Mouse (Mus musculus): ENCODE results near the gene Mfap3l.

DNA sequence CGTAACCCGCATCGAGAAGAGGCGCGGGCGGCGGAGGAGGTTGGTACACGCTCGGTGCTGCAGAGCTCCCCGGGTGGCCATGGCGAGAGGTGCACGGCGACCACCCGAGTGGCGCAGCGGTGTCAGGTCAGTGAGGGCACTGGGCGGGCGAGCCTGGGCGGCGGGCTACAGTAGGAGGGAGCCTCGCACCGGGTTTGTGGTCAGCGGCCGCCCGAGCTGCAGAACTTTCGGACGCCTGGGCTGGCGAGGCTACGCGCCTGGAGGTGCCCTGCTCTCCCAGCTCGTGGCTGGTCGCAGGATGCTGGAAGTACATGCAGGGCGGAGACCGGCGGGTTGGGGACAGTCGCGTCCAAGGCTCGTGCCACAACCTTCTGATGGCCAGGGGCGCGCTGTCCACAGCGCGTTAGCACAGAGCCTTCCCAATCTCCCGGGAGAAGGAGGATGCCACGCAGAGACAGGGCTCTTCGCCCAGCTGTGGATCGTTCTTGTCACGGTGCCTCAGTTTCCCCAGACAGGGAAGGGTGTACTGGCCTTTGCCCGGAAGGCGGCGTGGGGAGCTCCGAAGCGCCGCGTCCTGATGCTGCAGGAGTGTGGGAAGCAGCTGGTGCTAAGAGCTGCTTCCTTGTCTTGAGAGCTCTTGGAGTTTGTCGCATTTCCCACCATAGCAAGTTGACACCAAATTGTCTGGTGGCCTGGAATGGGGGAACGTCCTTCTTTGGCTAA, 467 bp downstream of the Mfap3l start:
- TF ChIP-seq CTCF (IDR thresholded peaks at IDR 0.05; ENCODE audit: low read depth, low read length) = no peak
- no peak for TF ChIP-seq POLR2A (IDR thresholded peaks at IDR 0.05; ENCODE audit: extremely low read depth, insufficient read depth, low read length)
